Mouse (Mus musculus): ENCODE results near the gene Abhd17b. TPM values are rescaled to one million over a fixed set of nuclear protein-coding genes. Genes with fewer than 3 reads are reported as not detected.

The Abhd17b gene
- polyA plus RNA-seq, 1 experiment from 2014 or later: 43.1 TPM

GRCm38 (mm10) chr19:21674354-21675096 lies 21.5 kb downstream of the Abhd17b start:
- DNase-seq (ENCODE audit: low spot score) (no peak), ATAC-seq (no peak)
- H3K4me3 ChIP-seq (ENCODE audit: low read depth, low read length): no peak overlapping the region
- H3K4me1 ChIP-seq (ENCODE audit: control insufficient read depth, insufficient read depth, low read length): no peaks in the 10 kb centered on the region
- 98% methylated on average over 16 of the region's 17 CpGs for WGBS
- no peak overlapping the region for H3K9ac ChIP-seq (ENCODE audit: low read length)
- H3K27ac ChIP-seq (ENCODE audit: low read depth, low read length): no peak overlapping the region
- H3K9me3 ChIP-seq (replicated peaks; ENCODE audit: control insufficient read depth, low read length): no peaks in the 10 kb centered on the region
- H3K4me2 ChIP-seq (ENCODE audit: low read length): no peak overlapping the region
- peaks cover 6% of the 10 kb centered on the region; the same call in 1 of the 2 replicates for H3K36me3 ChIP-seq (ENCODE audit: control insufficient read depth, insufficient read depth, low read length)
- no peaks in the 10 kb centered on the region for H3K27me3 ChIP-seq (replicated peaks; ENCODE audit: control insufficient read depth, insufficient read depth, low read length)

GRCm38 (mm10) chr19:21680091-21680490 lies 27.1 kb downstream of the Abhd17b start:
- Histone ChIP-seq H3K27me3 (replicated peaks; ENCODE audit: control insufficient read depth, insufficient read depth, low read length) (no peaks in the 10 kb centered on the region), H3K36me3 (ENCODE audit: control insufficient read depth, insufficient read depth, low read length) (peaks cover 34% of the 10 kb centered on the region), H3K4me2 (ENCODE audit: low read length) (no peak overlapping the region), H3K27ac (ENCODE audit: low read depth, low read length) (no peak overlapping the region), H3K4me1 (ENCODE audit: control insufficient read depth, insufficient read depth, low read length) (no peaks in the 10 kb centered on the region), H3K9ac (ENCODE audit: low read length) (no peak overlapping the region), H3K4me3 (ENCODE audit: low read depth, low read length) (no peak overlapping the region), H3K9me3 (replicated peaks; ENCODE audit: control insufficient read depth, low read length) (no peaks in the 10 kb centered on the region)
- ATAC-seq: no peak
- 95% methylated on average over 3 of the region's 3 CpGs for WGBS
- DNase-seq (ENCODE audit: low spot score): no peak

DNA sequence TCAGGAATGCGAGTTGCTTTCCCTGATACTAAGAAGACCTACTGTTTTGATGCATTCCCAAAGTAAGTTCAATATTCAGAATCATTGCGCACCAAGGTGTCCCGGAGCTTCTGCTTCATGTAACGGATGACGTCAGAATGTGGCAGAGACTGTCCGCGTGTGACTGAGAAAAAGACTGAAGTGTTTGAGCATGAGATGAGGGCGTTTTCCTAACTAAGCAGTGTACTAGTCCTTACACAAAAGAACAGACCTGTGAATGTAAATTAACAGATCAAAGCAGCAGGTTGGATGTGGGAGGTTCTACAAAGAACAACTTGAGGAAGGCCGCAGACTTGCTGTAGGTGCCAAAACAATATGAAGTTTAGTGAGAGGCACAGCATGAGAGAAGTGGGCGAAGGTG lies 28.0 kb downstream of the Abhd17b start:
- Histone ChIP-seq H3K36me3 (ENCODE audit: control insufficient read depth, insufficient read depth, low read length) (peaks cover 34% of the 10 kb centered on the region), H3K27ac (ENCODE audit: low read depth, low read length) (no peak overlapping the region), H3K9me3 (replicated peaks; ENCODE audit: control insufficient read depth, low read length) (no peaks in the 10 kb centered on the region), H3K4me3 (ENCODE audit: low read depth, low read length) (no peak overlapping the region), H3K27me3 (replicated peaks; ENCODE audit: control insufficient read depth, insufficient read depth, low read length) (no peaks in the 10 kb centered on the region), H3K4me1 (ENCODE audit: control insufficient read depth, insufficient read depth, low read length) (no peaks in the 10 kb centered on the region), H3K4me2 (ENCODE audit: low read length) (no peak overlapping the region), H3K9ac (ENCODE audit: low read length) (no peak overlapping the region)
- WGBS: 94% methylated on average over 10 of the region's 10 CpGs
- ATAC-seq: no peak
- DNase-seq (ENCODE audit: low spot score): no peak

- no peaks in the 10 kb centered on the region for H3K4me1 ChIP-seq (ENCODE audit: control insufficient read depth, insufficient read depth, low read length)
- 76% methylated on average over 3 of the region's 3 CpGs for WGBS
- ATAC-seq: no peak; the same call in 1 of the 2 replicates
These were observed 60.5 kb downstream of the Abhd17b start for GRCm38 (mm10) chr19:21713260-21714031.

DNA sequence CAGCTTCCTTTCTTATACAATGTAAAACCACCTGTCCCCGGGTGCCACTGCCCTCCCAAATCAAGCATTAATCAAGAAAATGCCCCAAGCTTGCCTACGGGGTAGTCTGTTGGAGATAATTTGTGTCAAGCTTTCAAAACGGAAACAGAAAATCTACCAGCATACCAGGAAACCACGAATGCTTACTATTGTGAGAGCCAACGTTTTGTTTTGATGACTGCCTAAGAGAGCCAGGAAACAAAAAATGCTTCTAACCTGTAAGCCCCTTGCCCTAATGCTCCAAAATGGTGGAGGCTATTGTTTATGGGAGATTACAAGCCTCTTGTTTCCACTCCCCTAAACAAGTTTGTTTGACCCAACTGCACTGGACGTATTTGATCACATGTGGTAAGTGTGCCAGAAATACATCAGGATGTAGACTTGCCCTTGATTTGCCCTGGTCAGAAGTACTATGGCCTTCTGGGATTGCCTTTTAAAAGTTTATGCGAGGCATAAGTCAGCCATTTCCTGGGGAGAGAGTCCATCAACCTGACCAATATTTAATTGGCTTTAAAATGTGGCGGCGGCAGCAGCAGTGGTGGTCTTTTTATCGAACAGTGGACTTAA lies 61.4 kb downstream of the Abhd17b start:
- H3K9ac ChIP-seq (ENCODE audit: low read length): no peak overlapping the region
- 83% methylated on average over 10 of the region's 10 CpGs for WGBS

More at GRCm38 (mm10) chr19:21713260-21714031, 60.5 kb downstream of the Abhd17b start:
- no peaks in the 10 kb centered on the region for H3K9me3 ChIP-seq (replicated peaks; ENCODE audit: control insufficient read depth, low read length)
- no peak overlapping the region for H3K4me3 ChIP-seq (ENCODE audit: low read depth, low read length)
- H3K27ac ChIP-seq (ENCODE audit: low read depth, low read length): no peak overlapping the region
- DNase-seq (ENCODE audit: low spot score): no peak
- no peaks in the 10 kb centered on the region for H3K36me3 ChIP-seq (ENCODE audit: control insufficient read depth, insufficient read depth, low read length)
- H3K4me2 ChIP-seq (ENCODE audit: low read length): no peak overlapping the region
- H3K27me3 ChIP-seq (replicated peaks; ENCODE audit: control insufficient read depth, insufficient read depth, low read length): no peaks in the 10 kb centered on the region
- H3K9ac ChIP-seq (ENCODE audit: low read length): no peak overlapping the region

GRCm38 (mm10) chr19:21715005-21715442 lies 62.0 kb downstream of the Abhd17b start:
- WGBS: 71% methylated on average over 10 of the region's 10 CpGs
- H3K27ac ChIP-seq (ENCODE audit: low read depth, low read length): no peak overlapping the region
- peak; percentile 16 for DNase-seq (ENCODE audit: low spot score)
- H3K9ac ChIP-seq (ENCODE audit: low read length): no peak overlapping the region
- no peaks in the 10 kb centered on the region for H3K4me1 ChIP-seq (ENCODE audit: control insufficient read depth, insufficient read depth, low read length)
- no peak overlapping the region for H3K4me2 ChIP-seq (ENCODE audit: low read length)
- no peak for ATAC-seq
- no peaks in the 10 kb centered on the region for H3K27me3 ChIP-seq (replicated peaks; ENCODE audit: control insufficient read depth, insufficient read depth, low read length)
- H3K9me3 ChIP-seq (replicated peaks; ENCODE audit: control insufficient read depth, low read length): no peaks in the 10 kb centered on the region
- no peaks in the 10 kb centered on the region for H3K36me3 ChIP-seq (ENCODE audit: control insufficient read depth, insufficient read depth, low read length)
- H3K4me3 ChIP-seq (ENCODE audit: low read depth, low read length): no peak overlapping the region

More for the DNA sequence above, 61.4 kb downstream of the Abhd17b start:
- no peak overlapping the region for H3K27ac ChIP-seq (ENCODE audit: low read depth, low read length)
- H3K36me3 ChIP-seq (ENCODE audit: control insufficient read depth, insufficient read depth, low read length): no peaks in the 10 kb centered on the region
- H3K27me3 ChIP-seq (replicated peaks; ENCODE audit: control insufficient read depth, insufficient read depth, low read length): no peaks in the 10 kb centered on the region
- H3K4me3 ChIP-seq (ENCODE audit: low read depth, low read length): no peak overlapping the region
- H3K9me3 ChIP-seq (replicated peaks; ENCODE audit: control insufficient read depth, low read length): no peaks in the 10 kb centered on the region
- no peak overlapping the region for H3K4me2 ChIP-seq (ENCODE audit: low read length)
- H3K4me1 ChIP-seq (ENCODE audit: control insufficient read depth, insufficient read depth, low read length): no peaks in the 10 kb centered on the region
- no peak for ATAC-seq
- DNase-seq (ENCODE audit: low spot score): no peak

- WGBS: 80% methylated on average over 9 of the region's 9 CpGs
These were observed 62.5 kb downstream of the Abhd17b start for GRCm38 (mm10) chr19:21715515-21715914.

GRCm38 (mm10) chr19:21716456-21716855 lies 63.5 kb downstream of the Abhd17b start:
- no peak overlapping the region for H3K4me2 ChIP-seq (ENCODE audit: low read length)
- H3K9ac ChIP-seq (ENCODE audit: low read length): no peak overlapping the region
- no peaks in the 10 kb centered on the region for H3K27me3 ChIP-seq (replicated peaks; ENCODE audit: control insufficient read depth, insufficient read depth, low read length)
- H3K36me3 ChIP-seq (ENCODE audit: control insufficient read depth, insufficient read depth, low read length): no peaks in the 10 kb centered on the region
- H3K27ac ChIP-seq (ENCODE audit: low read depth, low read length): no peak overlapping the region
- ATAC-seq (no peak), DNase-seq (ENCODE audit: low spot score) (no peak)
- H3K4me3 ChIP-seq (ENCODE audit: low read depth, low read length): no peak overlapping the region
- H3K9me3 ChIP-seq (replicated peaks; ENCODE audit: control insufficient read depth, low read length): no peaks in the 10 kb centered on the region
- 94% methylated on average over 3 of the region's 3 CpGs for WGBS
- H3K4me1 ChIP-seq (ENCODE audit: control insufficient read depth, insufficient read depth, low read length): no peaks in the 10 kb centered on the region

More at GRCm38 (mm10) chr19:21715515-21715914, 62.5 kb downstream of the Abhd17b start:
- no peaks in the 10 kb centered on the region for H3K36me3 ChIP-seq (ENCODE audit: control insufficient read depth, insufficient read depth, low read length)
- no peaks in the 10 kb centered on the region for H3K9me3 ChIP-seq (replicated peaks; ENCODE audit: control insufficient read depth, low read length)
- no peak overlapping the region for H3K4me2 ChIP-seq (ENCODE audit: low read length)
- DNase-seq (ENCODE audit: low spot score): no peak
- H3K4me3 ChIP-seq (ENCODE audit: low read depth, low read length): no peak overlapping the region
- H3K4me1 ChIP-seq (ENCODE audit: control insufficient read depth, insufficient read depth, low read length): no peaks in the 10 kb centered on the region
- H3K27me3 ChIP-seq (replicated peaks; ENCODE audit: control insufficient read depth, insufficient read depth, low read length): no peaks in the 10 kb centered on the region
- H3K27ac ChIP-seq (ENCODE audit: low read depth, low read length): no peak overlapping the region
- H3K9ac ChIP-seq (ENCODE audit: low read length): no peak overlapping the region
- ATAC-seq: no peak
